In the genomic region with DNA sequence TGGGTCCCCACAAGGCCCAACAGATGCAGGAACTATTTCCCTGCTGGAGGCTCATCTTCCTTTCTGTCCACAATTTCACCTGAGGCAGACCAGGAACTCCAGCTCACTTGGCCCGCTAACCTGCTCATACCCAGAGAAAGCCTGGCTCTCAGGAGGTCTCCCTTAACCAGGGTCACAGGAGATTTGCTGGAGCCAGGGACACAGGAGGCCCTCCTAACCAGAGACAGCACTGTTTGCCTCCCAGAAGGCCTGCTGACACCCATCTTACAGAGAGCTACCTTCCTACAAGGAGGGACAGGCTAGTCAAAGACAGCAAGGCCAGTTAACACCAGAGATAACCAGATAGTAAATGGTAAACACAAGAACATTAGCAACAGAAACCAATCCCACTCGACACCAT, we compare ENCODE assay signal across 37 mouse cellular contexts. TPM values are rescaled to one million over a fixed set of nuclear protein-coding genes. Genes with fewer than 3 reads are reported as not detected.
"Had no signal": no experiment of that assay in that cellular context is flagged by ENCODE, and none has a peak within 500 bp of the region (broad histone marks: within the 10 kb centered on the region; RNA-seq: fewer than 3 reads in every experiment).

No protein-coding gene starts in this region.

- DNase-seq: gastrocnemius, adult 2 months; gastrocnemius, postnatal 10 days; gastrocnemius, postnatal 25 days; heart, adult 2 months; heart, postnatal 14 days; heart, postnatal 4 days; kidney, adult 18-20 months; kidney, adult 8-10 months; kidney, postnatal 10 days; kidney, postnatal 25 days; kidney, postnatal 4 days had no signal

- H3K36me3 ChIP-seq: heart, embryonic 13.5 days; heart, embryonic 15.5 days; hindbrain, embryonic 10.5 days; hindbrain, embryonic 12.5 days; intestine, embryonic 15.5 days; limb, embryonic 13.5 days; limb, embryonic 15.5 days had no signal

- H3K27me3 ChIP-seq: heart, embryonic 13.5 days; heart, embryonic 15.5 days; hindbrain, embryonic 12.5 days; intestine, embryonic 15.5 days; limb, embryonic 15.5 days had no signal

- H3K4me1 ChIP-seq: hindbrain, embryonic 12.5 days; intestine, embryonic 15.5 days; limb, embryonic 15.5 days had no signal

- H3K27ac ChIP-seq: gastrocnemius, adult 2 months; heart, adult 2 months; heart, embryonic 13.5 days; heart, embryonic 15.5 days; hindbrain, embryonic 10.5 days; hindbrain, embryonic 12.5 days; hindbrain, embryonic 14.5 days; intestine, embryonic 15.5 days; layer of hippocampus, adult 2 months; left cerebral cortex, adult 2 months; limb, embryonic 13.5 days; limb, embryonic 15.5 days had no signal

- H3K9me3 ChIP-seq: heart, embryonic 13.5 days; heart, embryonic 15.5 days; hindbrain, embryonic 10.5 days; hindbrain, embryonic 12.5 days; intestine, embryonic 15.5 days; limb, embryonic 13.5 days; limb, embryonic 15.5 days had no signal

- H3K4me3 ChIP-seq: gastrocnemius, adult 2 months; heart, adult 2 months; heart, embryonic 13.5 days; heart, embryonic 15.5 days; hindbrain, embryonic 10.5 days; hindbrain, embryonic 12.5 days; intestine, embryonic 15.5 days; layer of hippocampus, adult 2 months; left cerebral cortex, adult 2 months; limb, embryonic 13.5 days; limb, embryonic 15.5 days had no signal

RNA-seq across cellular contexts. Expression of a gene that starts 29.4 kb away (rescaled TPM):
- total RNA-seq: gastrocnemius, adult 2 months; gastrocnemius, postnatal 25 days; heart, postnatal 4 days; layer of hippocampus, adult 2 months; layer of hippocampus, postnatal 10 days; layer of hippocampus, postnatal 25 days; left cerebral cortex, adult 2 months; left cerebral cortex, postnatal 36 days had no signal
- polyA plus RNA-seq: heart, embryonic 11.5 days; heart, embryonic 13.5 days; heart, postnatal 0 days; hindbrain, embryonic 10.5 days; hindbrain, embryonic 12.5 days; hindbrain, embryonic 14.5 days; hindbrain, embryonic 16.5 days; kidney, embryonic 16.5 days; limb, embryonic 11.5 days; limb, embryonic 15.5 days had no signal

RNA-seq across cellular contexts. Expression of a gene that starts 31.8 kb away (rescaled TPM):
- total RNA-seq: gastrocnemius, adult 2 months; gastrocnemius, postnatal 10 days; gastrocnemius, postnatal 25 days; gastrocnemius, postnatal 4 days; granulocyte monocyte progenitor cell, adult 5-6 weeks; heart, adult 2 months; heart, postnatal 4 days; layer of hippocampus, adult 2 months; layer of hippocampus, postnatal 10 days; layer of hippocampus, postnatal 25 days; left cerebral cortex, adult 2 months; left cerebral cortex, postnatal 14 days; left cerebral cortex, postnatal 36 days had no signal
- polyA plus RNA-seq: frontal cortex, adult 2 months; heart, embryonic 11.5 days; heart, embryonic 13.5 days; heart, postnatal 0 days; hindbrain, embryonic 10.5 days; hindbrain, embryonic 12.5 days; hindbrain, embryonic 14.5 days; hindbrain, embryonic 16.5 days; kidney, embryonic 14.5 days; limb, embryonic 11.5 days; limb, embryonic 13.5 days; liver, adult 2 months had no signal

RNA-seq across cellular contexts. Expression of a gene that starts 31.9 kb away (rescaled TPM):
- total RNA-seq: gastrocnemius, adult 2 months; gastrocnemius, postnatal 10 days; gastrocnemius, postnatal 25 days; gastrocnemius, postnatal 4 days; granulocyte monocyte progenitor cell, adult 5-6 weeks; heart, adult 2 months; heart, postnatal 14 days; heart, postnatal 4 days; layer of hippocampus, adult 2 months; layer of hippocampus, postnatal 10 days; layer of hippocampus, postnatal 25 days; left cerebral cortex, adult 2 months; left cerebral cortex, postnatal 14 days; left cerebral cortex, postnatal 36 days had no signal
- polyA plus RNA-seq: frontal cortex, adult 2 months; heart, embryonic 11.5 days; heart, embryonic 13.5 days; heart, embryonic 15.5 days; heart, postnatal 0 days; hindbrain, embryonic 10.5 days; hindbrain, embryonic 12.5 days; hindbrain, embryonic 14.5 days; hindbrain, embryonic 16.5 days; inflammation-experienced regulatory T-cells, adult 6 months; intestine, embryonic 15.5 days; intestine, postnatal 0 days; kidney, embryonic 14.5 days; kidney, embryonic 16.5 days; limb, embryonic 11.5 days; limb, embryonic 13.5 days; limb, embryonic 15.5 days; liver, adult 2 months had no signal

RNA-seq across cellular contexts. Expression of a gene that starts 33.0 kb away (rescaled TPM):
- total RNA-seq: gastrocnemius, adult 2 months had no signal
- polyA plus RNA-seq: heart, postnatal 0 days had no signal
